Mouse (Mus musculus): ENCODE measurements around the gene Vash2. TPM values are rescaled to one million over a fixed set of nuclear protein-coding genes. Genes with fewer than 3 reads are reported as not detected.

The Vash2 gene
- total RNA-seq, 2 experiments from 2014 or later: 31.5 to 31.9 TPM

- DNase-seq: no peak
Observed at GRCm38 (mm10) chr1:190919725-190920469, 59.2 kb downstream of the Vash2 start.

GRCm38 (mm10) chr1:190918938-190919337, 60.2 kb downstream of the Vash2 start:
- no peak for DNase-seq

DNA sequence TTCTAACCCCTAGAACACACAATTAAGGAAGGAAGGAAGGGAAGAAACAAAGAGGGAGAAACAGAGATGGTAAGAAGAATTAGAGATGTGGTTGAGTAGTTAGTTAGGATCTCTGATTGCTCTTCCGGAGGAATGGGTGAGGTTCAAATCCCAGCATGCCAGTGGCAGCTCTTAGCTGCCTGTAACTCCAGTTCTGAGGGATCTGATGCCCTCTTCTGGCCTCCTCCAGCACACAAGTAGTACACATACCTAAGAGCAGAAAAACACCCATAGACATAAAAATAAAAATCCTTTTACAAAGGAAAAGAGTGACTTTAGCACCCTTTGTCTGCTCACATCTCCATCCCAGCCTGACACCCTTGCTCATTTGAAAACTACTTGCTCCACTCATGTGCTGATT, 66.5 kb downstream of the Vash2 start:
- no peak for DNase-seq

GRCm38 (mm10) chr1:190911415-190912123, 67.5 kb downstream of the Vash2 start, which contains the start of gene Rps6kc1:
TSS of gene Rps6kc1 (minus strand) at chr1:190911770.
- peak; percentile 87 for DNase-seq

DNA sequence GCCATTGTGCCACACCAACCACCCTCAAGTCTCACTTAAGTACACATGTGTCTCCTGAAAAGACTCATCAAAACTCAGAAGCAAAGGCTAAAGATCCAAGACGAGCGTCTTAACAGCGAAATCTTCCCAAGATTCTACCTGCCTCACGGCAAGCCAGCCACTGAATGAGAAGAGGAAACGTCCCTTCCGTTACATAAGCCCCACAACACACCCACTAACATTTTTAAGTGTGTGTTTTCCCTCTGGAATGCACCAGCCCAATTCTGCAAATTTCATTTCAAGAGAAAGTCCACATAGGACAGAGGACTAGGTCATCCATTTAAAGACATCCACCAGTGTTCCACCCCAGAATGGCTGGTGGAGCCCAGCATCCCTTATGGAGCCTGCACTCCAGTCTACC, 68.3 kb downstream of the Vash2 start:
- DNase-seq: no peak

DNA sequence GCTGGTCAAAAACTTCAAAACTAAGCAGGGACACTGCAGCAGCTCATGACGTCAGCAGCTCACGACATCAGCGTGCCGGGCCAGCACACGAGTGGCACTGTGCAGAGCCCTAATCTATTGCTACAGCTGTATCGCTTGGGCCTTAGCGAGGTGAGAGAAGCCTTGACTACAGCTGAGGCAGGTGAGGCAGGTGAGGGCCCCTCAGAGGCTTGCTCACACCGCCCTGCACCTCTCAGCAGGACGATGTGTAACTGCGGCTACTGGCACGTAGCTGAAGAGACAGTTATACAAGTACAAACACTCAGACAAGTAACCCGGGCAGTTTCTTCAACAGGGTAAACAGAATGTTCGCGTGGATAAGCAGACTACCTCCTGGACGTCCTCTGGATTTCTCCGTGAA, 74.4 kb downstream of the Vash2 start:
- DNase-seq: no peak

- no peak for DNase-seq
Observed at GRCm38 (mm10) chr1:190904136-190904535, 75.0 kb downstream of the Vash2 start.

DNA sequence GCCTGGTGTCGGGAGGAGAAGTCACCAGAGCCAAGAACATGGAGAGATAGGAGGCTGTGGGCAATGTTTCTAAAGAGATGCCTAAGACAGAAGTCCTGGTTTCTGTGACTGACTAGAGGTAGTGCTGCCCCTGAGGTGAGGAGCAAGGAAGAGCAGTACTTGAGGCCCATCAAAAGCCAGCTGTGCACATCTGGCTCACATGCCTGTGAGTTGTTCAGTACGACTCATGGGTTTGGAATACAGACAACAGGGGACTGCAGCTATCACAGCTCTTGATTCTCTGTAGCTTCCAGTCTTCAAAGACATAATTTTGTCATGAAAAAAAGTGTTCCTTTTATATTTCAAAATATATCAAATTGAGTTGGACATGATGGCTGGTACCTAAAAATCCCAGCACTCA, 78.0 kb downstream of the Vash2 start:
- no peak for DNase-seq

- peak; percentile 12 for DNase-seq
Observed at GRCm38 (mm10) chr1:190898899-190899575, 80.1 kb downstream of the Vash2 start.

- no peak for DNase-seq
Observed at GRCm38 (mm10) chr1:190898186-190898585, 80.9 kb downstream of the Vash2 start.

Other genes starting within 250 kb of the Vash2 start
- 10 to 100 TPM; 23.1 to 23.6 TPM for gene Rps6kc1, start 67.5 kb downstream of the Vash2 start, total RNA-seq (2021)
- gene Angel2, start 54.2 kb downstream of the Vash2 start, total RNA-seq (2021): 10 to 100 TPM; 31.1 to 38.1 TPM
- 10 to 100 TPM; 12.6 to 13.0 TPM for gene Flvcr1, start 46.9 kb upstream of the Vash2 start, total RNA-seq (2021)
- gene Spata45, start 57.3 kb upstream of the Vash2 start, total RNA-seq (2021): not detected
- gene Tatdn3, start 83.6 kb upstream of the Vash2 start, total RNA-seq (2021): 10 to 100 TPM; 19.4 to 23.5 TPM
- gene Nsl1, start 83.7 kb upstream of the Vash2 start, total RNA-seq (2021): 1 to 10 TPM; 6.7 to 6.8 TPM
- gene Batf3, start 118.6 kb upstream of the Vash2 start, total RNA-seq (2021): 1 to 10 TPM; 1.7 to 1.8 TPM
- gene Fam71a, start 185.5 kb upstream of the Vash2 start, total RNA-seq (2021): not detected
- 10 to 100 TPM; 15.9 to 22.2 TPM for gene Atf3, start 238.7 kb upstream of the Vash2 start, total RNA-seq (2021)